Mouse (Mus musculus) 416B (cell line): ENCODE results near the gene Mrps18c.

Experiments
- DNase-seq: peaks from one replicate; pipeline ENCODE4 v3.0.0; 2011; ENCODE audit warnings: low read depth

Mrps18c gene

DNA sequence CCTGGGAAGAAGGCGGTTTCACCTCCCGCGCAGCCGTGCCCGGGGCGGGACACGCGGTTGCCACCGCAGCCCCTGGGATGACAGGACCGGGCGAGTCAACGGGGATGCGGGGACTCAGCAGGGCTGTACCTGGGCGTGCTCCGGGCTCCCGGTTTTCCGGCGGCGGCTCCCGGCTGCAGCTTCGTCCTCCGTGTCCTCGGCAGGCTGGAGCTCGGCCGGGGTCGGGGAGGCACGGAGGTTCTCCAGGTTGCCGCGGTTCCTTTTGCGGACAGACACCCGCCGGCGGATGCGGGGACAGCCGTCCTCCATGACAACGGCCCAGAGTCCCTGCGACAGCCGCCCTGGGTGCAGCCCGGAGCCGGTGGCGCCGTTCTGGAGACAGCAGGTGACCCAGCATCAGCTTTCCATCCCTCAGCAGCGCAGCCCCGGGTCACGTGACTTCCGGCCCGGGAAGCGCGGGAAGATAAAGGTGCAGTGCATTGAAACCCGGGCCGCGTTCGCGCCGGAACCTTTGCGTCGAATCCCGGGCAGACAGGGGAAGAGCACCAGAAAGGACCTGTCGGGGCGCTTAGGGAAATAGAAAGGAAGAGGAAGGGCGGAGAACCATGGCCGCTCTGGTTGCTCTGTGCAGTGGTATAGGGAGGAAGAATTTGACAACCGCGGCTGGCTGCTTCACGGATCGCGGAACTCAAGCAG lies at the start of gene Mrps18c, which contains the start of gene Helq:
Mrps18c (plus strand) TSS at position 463 of the 696 bp plus-strand sequence.
Helq (minus strand) TSS at position 434 of the 696 bp plus-strand sequence.
- DNase-seq, result peak; percentile 92

- DNase-seq, result peak; percentile 58
Measured at GRCm38 (mm10) chr5:100750617-100751255, 47.7 kb upstream of the Mrps18c start.

- DNase-seq, result peak; percentile 11
Measured at GRCm38 (mm10) chr5:100751655-100752054, 46.8 kb upstream of the Mrps18c start.

GRCm38 (mm10) chr5:100753407-100753806 lies 45.0 kb upstream of the Mrps18c start:
- DNase-seq, result peak; percentile 25

- DNase-seq, result no peak
Measured at GRCm38 (mm10) chr5:100758121-100758520, 40.3 kb upstream of the Mrps18c start.

- no peak for DNase-seq
Measured at GRCm38 (mm10) chr5:100760049-100760663, 38.3 kb upstream of the Mrps18c start.

DNA sequence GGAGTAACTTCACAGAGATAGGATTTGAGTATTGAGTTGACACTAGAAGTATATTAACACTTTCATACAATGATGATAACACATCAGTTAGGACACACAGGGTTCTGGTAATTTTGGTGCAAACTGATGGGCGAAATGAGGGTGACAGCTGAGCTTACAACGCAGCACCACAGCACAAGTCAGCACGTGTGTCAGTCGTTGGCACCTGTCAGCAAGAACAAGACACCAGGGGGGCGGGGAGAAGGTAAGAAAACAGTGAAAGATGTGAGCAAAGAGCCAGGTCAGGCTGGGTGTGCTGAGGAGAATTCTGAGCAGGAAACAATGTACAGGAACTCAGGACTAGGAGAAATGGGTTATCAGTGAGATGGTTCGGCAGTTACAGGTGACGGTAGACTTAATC lies 36.7 kb upstream of the Mrps18c start:
- no peak for DNase-seq

GRCm38 (mm10) chr5:100766026-100766425 lies 32.4 kb upstream of the Mrps18c start:
- no peak for DNase-seq

DNA sequence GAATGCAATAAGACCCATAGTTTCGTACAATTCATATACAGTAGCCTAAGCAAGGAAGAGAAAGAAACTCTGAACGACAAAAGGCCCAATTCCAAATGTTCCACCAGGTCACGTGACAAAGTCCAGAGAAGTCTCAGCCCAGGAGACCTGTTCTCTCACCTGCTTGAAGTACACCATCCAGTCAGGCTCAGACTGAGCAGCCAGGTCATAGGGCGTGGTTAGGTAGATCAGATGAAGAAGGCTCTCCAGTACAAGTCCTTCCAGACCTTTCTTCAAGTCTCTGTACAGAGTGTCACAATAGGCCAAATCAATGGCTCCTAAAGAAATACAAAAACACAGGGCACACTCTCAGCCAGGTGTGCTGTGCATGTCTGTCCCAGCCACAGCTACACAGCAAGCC lies 26.9 kb upstream of the Mrps18c start:
- no peak for DNase-seq

DNA sequence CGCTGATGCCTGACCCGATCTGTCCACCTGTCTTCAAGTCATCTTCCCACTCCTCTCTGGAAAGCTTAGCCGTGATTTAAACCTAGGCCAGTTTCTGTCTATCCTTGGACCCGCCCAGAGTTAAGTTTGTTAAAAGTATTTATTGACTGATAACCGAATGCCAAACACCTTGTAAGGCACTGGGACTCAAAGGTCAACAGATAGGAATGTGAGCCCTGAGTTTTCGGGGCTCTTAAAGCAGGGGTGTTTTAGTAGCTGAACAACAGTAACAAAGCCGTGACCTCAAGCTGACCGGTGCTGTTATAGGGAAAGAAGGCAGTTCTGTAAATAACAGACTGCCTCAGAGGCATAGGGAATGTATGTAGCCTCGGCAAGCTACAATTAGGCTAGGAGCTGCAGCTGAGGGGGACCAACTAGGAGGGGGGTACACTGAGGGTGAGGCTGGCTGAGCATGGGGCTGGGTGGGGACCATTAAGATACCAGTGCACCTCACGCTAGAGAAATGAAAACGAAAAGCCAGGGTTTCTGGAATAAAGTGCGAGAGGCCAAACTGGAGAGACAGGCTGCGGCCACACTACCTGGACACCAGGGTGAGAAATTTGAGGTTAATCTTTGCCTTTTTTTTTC lies 22.5 kb upstream of the Mrps18c start:
- no peak for DNase-seq

DNA sequence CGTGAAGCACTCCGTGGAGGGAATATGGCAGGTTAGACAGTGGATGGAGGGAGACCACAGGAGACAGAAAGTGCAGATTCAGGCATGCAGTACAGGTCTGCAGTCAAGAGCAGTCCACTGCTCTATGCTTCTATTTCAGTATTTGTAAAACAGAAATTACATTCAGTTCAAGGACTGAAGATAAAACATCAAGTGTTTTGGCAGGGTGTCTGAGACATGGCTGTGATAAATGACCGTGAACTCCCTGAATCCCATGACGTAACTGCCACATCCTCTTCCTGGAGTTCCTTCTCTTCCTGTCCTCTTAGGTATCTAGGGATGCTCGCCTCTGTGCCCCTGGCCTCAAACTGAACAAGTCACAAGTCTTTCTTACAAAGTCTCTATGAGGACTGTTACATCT lies 21.5 kb upstream of the Mrps18c start:
- no peak for DNase-seq

DNA sequence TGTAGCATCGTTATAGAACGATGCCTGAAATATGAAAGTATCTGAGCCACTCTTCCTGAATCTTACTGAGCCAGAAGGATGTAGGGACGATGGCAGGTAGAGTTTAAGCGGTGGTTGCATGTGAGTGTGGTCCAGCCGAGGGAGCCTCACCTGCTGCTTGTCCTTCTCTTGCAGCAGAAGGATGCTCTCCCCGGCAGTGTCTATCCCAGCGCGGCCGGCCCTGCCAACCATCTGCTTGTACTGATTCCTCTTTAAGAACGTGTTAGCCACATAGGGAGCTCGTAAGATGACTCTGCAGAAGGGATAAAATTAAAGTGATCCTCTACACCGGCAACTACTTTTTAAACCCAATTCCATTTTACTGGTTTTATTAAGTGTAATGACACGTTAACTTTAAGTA lies 19.4 kb upstream of the Mrps18c start:
- no peak for DNase-seq

- DNase-seq, result no peak
Measured at GRCm38 (mm10) chr5:100787527-100787926, 10.9 kb upstream of the Mrps18c start.

DNA sequence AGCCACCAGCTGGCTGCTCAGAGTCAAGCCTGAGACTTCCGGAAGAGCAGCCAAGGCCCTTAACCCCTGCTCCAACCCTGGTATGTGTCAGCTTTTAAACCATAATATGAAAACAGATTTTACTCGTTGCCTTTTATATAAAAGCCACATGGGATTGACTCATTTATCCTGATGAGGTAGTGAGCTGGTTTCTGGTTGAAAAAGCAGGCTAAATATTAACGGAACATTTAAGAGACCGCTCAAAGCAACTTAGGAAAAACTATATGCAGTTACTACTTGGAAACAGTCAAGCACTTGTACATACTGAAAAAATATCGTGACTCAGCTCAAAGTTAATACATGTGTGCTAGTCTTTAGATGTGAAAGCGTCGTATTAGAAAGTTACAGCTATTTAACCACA lies 6.2 kb upstream of the Mrps18c start:
- no peak for DNase-seq

DNA sequence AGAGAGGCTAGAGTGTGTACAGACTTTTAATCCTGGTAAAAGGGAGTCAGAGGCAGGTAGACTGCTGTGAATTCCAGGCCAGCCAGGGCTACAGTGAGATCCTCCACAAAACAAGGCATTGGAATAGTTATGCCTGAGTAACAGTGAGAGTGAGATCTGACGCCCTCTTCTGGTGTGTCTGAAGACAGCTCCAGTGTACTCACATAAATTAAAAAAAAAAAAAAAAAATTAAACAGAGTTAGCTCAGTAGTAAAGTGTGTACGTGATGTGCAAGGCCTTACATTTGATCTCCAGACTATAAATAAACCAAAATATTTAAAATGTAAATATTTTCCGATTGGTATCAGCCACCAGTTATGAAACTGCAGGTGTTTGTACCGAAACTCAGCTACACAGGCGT lies 4.3 kb upstream of the Mrps18c start:
- DNase-seq, result no peak

DNA sequence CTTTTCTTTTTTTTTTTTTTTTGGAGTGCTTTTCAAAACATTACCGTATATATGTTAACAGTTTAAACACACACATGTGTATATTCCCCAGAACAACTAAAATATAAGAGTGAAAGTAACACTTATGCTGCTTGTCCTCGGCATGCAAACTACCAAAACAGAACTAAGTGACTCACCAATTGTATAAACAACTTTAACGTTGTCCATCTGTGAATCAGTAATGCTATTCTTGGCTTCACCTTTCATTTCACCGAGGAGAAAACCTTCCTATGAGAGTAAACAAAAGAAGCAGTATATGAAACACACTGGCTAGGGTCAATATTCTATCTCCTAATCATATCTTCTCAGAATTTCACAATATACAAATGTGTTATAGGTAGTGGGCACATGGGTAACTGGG lies 19.9 kb downstream of the Mrps18c start:
- no peak for DNase-seq

GRCm38 (mm10) chr5:100819568-100820480 lies 21.4 kb downstream of the Mrps18c start:
- DNase-seq, result peak; percentile 65

- DNase-seq, result peak; percentile 84
Measured at GRCm38 (mm10) chr5:100820483-100821184, 22.2 kb downstream of the Mrps18c start, which contains the start of gene Abraxas1. Gene Abraxas1, minus strand, starts transcription at chr5:100820965.

DNA sequence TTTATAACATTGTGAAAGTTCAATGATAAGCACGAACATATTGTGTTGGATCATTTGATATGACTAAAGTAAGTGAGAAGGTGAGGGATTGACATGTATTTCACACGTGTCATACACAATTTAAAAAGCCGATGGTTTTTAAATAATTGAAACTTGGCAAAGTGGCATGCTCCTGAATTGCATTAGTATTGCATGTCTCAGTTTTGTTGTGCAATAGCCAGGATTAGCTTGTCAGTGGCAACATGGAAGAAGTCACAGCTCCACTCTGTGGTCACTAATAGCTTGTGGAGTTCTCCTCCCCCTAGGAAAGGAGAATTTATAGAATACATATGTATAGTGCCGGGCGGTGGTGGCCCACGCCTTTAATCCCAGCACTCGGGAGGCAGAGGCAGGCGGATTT lies 22.9 kb downstream of the Mrps18c start:
- DNase-seq, result peak; percentile 86

- DNase-seq, result peak; percentile 59
Measured at GRCm38 (mm10) chr5:100822826-100823225, 24.4 kb downstream of the Mrps18c start.

DNA sequence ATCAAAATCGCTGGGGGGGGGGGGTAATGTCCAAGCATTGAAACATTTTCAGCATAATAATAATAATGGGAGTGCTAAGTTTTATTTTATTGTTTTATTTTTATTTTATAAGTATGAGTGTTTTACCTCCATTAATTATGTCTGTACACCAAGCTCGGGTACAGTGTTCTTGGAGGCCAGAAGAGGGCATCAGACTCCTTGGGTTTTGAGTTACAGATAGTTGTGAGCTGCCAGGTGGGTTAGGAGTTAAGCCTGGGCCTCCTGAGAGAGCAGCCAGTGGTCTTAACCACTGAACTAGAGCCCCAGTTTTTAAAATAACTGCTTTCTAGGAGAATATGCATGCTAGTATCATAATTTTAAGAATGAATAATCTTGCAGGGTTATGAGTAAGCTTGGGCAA lies 27.5 kb downstream of the Mrps18c start:
- peak; percentile 75 for DNase-seq
